Comparison of ENCODE assay signal across 16 mouse cellular contexts in genomic region chrX:168943217-168943616, GRCm38 (mm10).
"Had no signal": no experiment of that assay in that cellular context is flagged by ENCODE, and none has a peak within 500 bp of the region (broad histone marks: within the 10 kb centered on the region; RNA-seq: fewer than 3 reads in every experiment).

No protein-coding gene starts in this region.

- H3K4me3 ChIP-seq: kidney, embryonic 15.5 days; limb, embryonic 13.5 days; midbrain, embryonic 12.5 days; neural tube, embryonic 13.5 days had no signal

- H3K36me3 ChIP-seq: kidney, embryonic 15.5 days; limb, embryonic 13.5 days; midbrain, embryonic 12.5 days; neural tube, embryonic 13.5 days had no signal

- DNase-seq: kidney, postnatal 14 days; left cerebral cortex, postnatal 4 days; lung, adult 2 months; lung, postnatal 4 days; right cerebral cortex, adult 18-20 months; right cerebral cortex, postnatal 25 days; thymus, adult 2 months; thymus, postnatal 25 days had no signal

- H3K9ac ChIP-seq: kidney, embryonic 15.5 days; limb, embryonic 13.5 days; liver, embryonic 14.5 days; midbrain, embryonic 12.5 days; neural tube, embryonic 13.5 days had no signal

- ATAC-seq: lung, postnatal 0 days; midbrain, embryonic 16.5 days had no signal

- H3K27ac ChIP-seq: kidney, embryonic 15.5 days; limb, embryonic 13.5 days; liver, embryonic 14.5 days; midbrain, embryonic 12.5 days; neural tube, embryonic 13.5 days; stomach, postnatal 0 days had no signal

- H3K27me3 ChIP-seq: midbrain, embryonic 12.5 days had no signal

- H3K9me3 ChIP-seq: kidney, embryonic 15.5 days; limb, embryonic 13.5 days; midbrain, embryonic 12.5 days; neural tube, embryonic 13.5 days had no signal

- H3K4me2 ChIP-seq: kidney, embryonic 15.5 days; limb, embryonic 13.5 days; midbrain, embryonic 12.5 days; neural tube, embryonic 13.5 days had no signal

- H3K4me1 ChIP-seq: kidney, embryonic 15.5 days; limb, embryonic 13.5 days; midbrain, embryonic 12.5 days; neural tube, embryonic 13.5 days had no signal
